Mouse (Mus musculus): ENCODE results near the gene Mef2c.

The Mef2c gene

DNA sequence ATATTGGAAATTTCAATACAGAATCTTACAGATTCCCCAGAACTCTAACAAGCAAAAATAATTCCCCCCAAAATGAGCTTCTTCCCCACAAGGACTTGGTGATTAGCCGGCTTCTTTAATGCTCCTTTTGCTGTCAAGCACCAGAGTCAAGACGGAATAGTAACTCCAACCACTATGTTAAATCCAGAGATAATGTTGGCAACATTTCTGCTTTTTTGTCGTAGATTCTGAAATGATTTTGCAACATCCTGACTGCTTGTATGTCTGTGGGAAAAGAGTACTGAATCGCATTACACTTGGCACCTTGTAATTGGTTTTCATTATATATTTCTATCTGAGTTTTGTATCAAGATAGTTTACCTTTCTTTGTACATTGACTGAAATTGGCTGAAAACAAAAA lies 120.8 kb downstream of the Mef2c start:
- no peak for DNase-seq

DNA sequence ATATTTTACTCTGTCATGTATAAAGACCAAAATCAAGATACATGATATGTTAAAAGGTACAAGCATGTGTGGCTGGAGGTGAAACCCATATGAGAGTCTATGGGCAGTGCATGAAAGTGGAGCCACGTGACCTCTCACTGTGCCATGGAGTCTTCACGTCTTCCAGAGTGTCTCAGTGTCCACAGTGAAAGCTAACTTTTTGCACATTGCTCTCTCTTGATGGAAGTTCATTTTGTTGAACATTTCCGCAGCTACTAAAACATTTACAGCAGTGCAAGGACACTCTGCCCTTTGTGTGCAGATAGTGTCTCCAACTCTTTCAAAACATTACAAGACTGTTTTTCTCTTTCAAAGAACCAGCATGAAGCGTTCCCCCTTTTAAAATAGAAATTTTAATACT lies 123.6 kb downstream of the Mef2c start:
- DNase-seq = no peak

DNA sequence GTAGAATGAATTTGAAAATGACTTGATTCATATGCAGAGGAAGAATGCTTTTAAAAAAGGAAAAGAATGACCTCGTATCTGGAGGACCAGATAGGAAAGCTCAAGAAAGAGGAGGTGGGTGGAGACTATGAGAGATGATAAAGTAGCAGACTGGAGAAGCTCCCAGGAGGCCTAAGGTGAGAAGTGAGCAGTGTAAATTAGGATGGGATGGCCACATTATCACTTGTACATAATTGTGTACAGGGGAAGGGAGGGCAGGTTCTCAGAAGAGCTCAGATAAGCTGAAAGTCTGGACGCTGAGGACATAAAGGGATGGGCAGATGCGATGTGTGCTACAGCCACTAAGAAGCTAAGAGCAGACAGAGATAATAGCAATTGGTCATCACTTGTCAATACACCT lies 124.3 kb downstream of the Mef2c start:
- no peak for DNase-seq

DNA sequence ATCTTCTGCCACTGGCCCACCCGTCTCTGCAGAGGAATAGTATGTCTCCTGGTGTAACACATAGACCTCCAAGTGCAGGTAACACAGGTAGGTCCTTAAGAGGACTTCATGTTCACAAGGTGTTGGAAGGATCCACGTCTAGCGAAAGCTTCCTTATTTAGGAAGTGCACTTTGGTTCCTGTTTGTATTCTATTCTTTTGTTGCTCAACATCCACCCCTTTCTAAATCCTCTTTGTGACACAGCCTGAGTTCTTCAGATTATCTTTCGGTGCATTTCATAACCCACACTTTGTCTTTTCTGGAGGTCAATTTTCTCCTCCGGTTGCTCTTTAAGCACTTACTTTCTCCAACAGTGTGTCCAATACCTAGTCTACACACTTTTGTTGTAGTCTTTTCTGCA lies 129.3 kb downstream of the Mef2c start:
- no peak for DNase-seq

DNA sequence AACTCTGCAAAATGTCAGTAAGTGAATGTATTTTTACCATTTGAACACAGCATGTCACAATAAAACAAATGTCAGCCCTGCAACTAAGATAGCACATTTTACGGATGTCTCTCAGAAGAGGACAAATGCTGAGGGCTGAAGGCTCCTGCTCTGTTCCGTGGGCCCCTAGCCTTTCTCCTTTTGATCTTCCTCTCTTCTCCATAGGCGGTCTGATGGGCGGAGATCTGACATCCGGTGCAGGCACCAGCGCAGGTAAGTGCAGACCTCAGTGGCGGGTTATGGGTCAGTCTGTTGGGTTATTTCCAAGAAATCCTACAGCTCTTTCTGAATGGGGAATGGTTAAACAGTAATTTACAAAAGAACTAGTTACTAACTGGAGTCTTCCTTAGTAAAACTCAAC lies 131.4 kb downstream of the Mef2c start:
- no peak for DNase-seq

DNA sequence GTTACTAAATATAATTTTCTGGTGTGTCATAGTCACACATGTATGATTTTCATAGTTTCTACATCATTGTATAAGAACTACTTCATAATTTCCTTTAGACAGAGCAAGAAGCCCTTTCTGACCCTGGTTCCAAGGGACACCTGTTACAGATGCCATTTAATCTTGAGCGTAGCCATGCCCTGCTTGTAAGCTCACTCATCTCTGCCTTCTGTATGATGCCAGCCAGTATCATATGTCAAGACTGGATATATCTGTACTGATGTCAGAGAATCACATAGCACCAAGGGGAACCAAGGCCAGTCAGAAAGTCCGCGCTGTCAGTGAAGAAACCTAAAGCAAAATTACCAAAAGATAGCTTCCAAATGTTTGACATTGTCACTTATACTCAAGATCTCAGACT lies 133.8 kb downstream of the Mef2c start:
- DNase-seq = no peak

DNA sequence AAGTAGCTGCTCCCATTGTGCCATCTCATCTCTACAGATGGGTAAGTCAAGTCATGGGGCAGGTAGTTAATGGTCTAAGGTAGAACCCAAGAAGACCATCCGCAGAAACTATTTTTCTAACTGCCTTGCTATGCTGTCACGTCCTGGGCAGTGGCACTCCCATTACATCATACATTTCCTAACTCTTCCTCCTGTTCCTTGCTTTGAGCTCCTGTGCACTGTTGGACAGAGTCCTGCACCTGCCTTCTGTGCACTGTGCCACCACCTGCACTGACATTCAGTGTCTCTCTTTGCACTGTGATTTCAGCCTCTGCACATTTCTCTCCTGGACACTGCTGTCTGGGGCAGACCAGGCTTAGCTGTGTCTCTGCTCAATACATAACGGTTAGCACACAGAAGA lies 134.9 kb downstream of the Mef2c start:
- DNase-seq = no peak

DNA sequence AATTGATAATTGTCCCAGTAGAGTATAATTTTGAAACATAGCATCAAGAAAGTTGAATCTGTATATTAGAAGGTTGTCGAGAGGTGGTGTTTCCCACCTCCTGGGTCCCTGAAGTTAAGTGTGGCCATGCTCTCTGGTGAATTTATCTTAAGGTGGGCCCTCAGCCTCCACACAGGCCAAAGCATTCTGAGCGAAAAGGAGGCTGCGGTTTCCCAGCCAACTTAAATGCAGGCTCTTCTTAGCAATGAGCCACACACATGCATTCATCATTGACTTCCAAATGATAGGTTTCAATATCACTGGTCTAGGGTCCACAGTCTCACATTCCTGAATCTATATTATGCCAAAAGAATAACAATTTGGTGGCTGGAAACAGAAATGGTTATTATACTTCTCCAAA lies 145.2 kb downstream of the Mef2c start:
- no peak for DNase-seq

DNA sequence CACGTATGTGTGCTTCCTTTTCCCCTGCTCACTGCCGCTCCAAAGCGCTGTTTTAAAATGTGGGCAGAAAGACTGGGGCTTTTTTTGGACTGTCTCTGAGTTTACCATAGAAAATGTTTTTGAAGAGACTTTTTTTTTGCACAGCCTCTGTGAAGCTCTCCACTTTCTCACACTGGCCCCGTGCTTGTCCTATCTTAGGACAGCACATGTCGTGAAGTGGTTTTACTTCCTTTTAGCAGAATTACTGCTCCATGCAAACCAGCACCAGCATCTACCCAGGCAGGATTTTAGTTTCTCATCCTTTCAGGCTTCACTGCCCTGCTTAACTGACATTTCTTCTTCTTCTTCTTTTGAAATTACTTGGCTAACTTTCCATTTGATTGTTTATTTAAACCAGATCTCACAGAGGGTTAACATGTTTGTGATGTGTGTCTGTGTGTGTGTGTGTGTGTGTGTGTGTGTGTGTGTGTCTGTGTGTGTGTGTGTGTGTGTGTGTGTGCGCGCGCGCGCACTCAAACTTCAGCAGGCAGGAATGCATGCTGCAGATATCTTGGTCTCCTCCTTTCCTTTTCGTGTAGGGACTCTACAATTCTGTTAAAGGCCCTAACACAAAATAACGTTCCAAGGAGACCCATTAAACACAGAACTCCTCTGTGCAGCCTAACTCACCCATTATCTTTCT lies 146.1 kb downstream of the Mef2c start:
- peak; percentile 58 for DNase-seq

DNA sequence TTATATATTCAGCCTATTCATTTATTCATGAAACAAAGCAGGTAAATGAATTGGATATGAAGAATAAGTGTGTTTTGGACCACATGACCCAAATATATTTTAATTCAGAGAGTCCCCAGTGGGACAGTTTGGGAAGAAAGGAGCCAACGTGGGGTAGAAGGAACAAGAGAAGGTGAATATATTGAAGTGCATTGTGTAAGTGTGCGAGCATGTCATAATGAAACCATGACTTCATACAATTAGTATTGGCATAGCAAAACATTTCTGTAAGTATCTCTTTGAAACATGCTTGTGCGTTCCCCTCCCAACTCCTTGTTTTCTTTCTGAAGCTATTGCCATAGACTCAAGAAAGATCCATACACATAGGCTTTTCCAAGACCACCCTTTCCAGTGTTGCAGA lies 147.0 kb downstream of the Mef2c start:
- DNase-seq = no peak

DNA sequence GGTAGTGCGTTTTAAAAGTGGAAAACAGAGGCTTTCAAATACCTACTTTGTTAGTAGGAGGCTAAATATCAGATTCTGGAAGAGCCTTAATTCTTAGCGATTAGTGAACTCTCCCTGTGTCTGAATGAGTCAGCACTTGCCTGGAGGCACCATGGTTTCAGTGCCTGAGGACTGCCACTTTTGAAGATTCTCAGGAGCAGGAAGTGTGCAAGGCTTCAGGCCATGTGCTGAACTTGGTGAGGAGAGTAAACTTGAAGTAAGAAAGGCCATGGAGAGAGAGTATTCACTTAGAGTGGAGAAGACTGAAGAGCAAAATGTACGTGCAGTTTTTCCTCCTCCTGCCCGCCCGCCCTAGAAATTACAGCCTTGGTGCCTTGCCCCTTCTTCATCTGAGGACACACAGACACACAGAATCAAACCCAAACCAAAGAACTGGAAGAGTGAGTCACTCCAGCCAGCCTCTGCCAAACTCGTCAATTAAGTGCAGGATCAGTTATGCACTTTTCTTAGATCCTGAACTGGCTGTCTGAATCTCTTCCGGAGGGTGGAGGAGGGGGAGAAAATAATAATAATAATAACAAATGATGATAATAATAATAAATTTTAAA lies 148.2 kb downstream of the Mef2c start:
- no peak for DNase-seq

DNA sequence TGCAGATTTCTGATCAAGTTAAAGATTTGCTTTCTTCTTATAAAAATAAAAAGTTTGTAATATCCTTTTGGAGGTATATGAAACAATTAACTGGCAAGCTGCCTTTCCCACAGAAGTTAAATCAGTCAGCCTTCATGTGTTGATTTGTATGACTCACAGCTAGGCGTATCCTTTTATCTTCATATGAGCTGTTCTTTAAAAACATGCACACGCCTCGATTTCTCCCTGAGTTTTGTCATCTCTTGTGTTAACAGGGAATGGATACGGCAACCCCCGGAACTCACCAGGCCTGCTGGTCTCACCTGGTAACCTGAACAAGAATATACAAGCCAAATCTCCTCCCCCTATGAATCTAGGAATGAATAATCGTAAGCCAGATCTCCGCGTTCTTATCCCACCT lies 148.7 kb downstream of the Mef2c start:
- no peak for DNase-seq

DNA sequence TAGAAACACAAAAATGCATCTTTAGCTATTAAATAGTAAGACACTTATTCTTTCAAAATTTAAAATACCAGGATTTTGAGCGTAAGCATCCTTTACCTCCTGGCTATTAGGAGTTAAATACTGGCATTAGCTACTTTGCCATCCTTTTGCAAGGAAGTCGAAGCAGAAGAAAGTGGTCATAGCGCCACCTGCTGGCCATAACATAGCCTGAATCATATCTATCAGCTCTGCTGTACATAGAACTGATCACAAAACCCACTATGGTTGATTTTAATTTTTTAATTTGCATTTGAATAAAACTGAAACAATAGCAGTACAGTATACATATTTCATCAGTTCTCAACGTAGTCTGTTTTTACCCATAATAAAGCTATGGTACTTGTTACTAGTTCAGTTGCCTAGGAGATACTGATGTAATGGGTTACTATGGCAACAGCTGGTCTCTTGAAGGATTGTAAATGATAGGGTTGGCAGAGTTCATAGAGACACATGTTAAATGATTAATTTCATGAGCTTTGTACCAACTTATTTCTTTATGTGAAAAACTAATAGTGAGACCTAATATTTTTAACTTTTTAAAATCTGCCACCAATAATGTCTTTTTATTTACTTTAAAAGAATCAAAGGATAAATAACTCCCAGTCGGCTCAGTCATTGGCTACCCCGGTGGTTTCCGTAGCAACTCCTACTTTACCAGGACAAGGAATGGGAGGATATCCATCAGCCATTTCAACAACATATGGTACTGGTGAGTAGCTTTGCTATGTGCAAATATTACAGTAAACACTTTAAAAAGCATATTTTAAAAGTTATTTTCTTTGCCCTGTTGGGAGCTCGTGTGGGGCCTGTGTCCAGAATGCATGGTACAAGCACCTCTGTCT lies 151.3 kb downstream of the Mef2c start:
- peak; percentile 86 for DNase-seq

DNA sequence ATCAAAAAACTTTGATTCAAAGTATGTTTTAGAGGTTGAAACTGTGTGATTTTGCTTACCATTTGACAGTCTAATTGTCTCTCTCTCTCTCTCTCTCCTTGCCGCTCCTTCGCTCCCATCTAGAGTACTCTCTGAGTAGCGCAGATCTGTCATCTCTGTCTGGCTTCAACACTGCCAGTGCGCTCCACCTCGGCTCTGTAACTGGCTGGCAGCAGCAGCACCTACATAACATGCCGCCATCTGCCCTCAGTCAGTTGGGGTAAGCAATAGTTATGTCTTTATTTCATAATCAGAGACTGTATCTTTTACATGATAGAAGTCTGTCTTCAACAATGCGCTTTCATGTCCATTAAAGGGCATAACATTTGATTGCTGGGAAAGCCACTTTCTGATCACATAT lies 152.3 kb downstream of the Mef2c start:
- peak; percentile 65 for DNase-seq

DNA sequence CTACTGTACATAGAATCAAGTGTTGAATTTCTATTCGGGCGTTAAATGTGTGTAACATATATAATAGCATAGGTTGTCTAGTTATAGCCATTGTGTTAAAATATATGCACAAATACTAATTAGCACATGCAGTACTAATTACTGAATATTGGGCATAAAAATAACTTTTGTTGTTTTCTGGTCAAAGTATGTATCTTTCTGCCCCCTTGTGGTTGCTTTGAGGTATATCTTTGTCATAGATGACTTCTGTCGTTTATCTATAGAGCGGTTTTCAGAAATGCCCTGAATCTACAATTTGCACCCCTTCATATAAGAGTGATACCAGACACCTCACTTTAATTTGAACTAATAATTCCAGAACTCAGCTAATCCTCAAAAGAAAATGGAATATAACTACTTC lies 152.9 kb downstream of the Mef2c start:
- DNase-seq = no peak

DNA sequence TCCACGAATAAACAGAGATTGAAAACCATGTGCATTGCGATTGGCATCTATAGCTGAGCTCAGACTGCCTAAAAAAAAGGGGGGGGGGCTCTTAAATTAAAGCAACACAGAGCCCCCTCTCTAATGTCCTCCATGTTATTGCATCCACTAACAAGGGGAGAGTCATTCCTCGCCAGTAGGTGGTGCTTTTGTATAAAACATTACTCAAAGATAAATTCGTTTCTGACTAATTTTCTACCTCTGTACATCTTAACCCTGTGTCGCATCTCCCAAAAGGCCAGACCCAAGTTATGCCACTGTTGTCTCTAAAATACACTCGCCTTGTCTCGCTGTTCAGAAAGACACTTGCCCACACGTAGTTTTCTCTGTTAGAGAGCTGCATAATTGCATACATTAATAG lies 156.9 kb downstream of the Mef2c start:
- DNase-seq = no peak

DNA sequence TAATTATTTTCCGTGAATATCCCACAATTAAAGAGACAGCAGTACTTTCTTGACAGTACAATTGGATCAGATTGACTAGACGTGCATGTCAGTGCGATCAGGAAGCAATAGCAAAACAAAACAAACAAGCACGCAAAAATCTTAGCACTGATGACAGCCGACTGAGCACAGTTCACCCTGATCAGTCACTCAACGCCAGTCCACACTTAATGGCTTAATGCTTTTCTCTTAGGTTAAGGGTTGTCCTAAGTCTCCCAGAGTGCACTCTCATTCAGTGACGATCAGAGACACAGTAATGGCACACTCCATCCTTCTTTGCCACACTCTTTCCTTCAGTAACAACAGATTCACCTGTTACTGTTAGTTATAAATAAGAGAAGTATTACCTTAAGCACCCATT lies 157.3 kb downstream of the Mef2c start:
- DNase-seq = no peak

DNA sequence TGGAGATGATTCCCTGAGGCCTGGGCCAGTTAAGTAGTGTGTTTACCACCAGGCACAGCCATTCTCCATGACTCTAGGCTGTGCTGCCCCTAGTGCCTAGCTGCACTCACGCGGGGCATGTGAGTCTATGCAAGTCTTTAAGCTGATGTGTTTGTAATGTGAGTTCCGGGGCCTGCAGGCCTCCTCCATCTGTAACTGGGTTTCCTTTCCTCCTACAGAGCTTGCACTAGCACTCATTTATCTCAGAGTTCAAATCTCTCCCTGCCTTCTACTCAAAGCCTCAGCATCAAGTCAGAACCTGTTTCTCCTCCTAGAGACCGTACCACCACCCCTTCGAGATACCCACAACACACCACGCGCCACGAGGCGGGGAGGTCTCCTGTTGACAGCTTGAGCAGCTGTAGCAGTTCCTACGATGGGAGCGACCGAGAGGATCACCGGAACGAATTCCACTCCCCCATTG lies 158.3 kb downstream of the Mef2c start:
- no peak for DNase-seq

DNA sequence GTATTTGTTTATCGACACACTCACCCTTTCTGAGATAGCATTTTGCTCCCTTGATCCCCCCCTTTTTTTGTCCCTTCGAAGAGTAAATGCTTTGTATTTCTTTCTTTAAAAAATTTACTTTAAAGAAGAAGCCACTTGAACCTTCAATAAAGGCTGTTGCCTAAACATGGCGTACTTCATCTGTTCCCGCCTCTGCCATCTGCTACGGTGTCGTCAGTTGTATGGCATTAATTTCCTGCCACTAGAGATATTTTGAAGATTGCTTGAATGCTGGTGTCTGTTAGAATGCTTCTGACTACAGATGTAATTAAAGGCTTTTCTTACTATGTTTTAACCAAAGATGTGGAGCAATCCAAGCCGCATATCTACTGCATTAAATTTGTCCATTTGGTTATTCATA lies 162.3 kb downstream of the Mef2c start:
- no peak for DNase-seq

DNA sequence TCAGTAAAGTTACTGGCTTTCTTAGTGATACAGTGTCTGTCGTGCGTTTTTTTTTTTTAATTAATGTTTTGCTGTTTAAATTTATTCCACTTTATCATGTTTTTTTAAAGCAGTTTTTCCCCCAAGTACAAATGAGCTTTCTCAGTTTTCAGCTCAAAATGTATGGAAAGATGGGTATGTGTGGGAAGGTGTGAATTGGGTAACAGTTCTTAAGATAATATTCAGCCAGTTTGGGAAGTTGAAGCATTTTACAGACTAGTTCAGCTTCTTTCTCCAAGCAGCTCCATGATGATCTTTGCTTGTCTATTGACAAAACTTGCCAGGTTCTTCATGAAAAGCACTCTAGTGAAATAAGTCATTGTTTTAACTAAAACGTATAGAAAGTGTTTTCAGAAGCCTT lies 163.2 kb downstream of the Mef2c start:
- DNase-seq = no peak

DNA sequence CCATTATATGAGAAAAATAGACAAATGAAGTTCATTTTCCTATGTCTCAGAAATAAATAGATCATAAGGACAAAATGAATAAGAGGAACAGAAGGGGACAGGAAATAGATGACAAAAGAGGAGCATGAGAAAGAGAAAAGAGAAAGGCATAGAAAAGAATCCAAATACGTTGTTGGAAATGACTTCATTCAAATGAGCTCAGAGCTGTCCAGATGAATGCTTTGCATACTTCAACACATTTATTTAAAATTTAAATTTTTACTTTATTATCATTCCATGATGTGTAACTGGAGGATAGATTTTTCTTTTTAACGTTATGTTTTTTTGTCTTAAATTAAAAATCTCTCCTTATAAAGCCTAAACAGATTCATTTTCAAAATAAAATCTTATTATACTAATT lies 203.8 kb downstream of the Mef2c start:
- no peak for DNase-seq

DNA sequence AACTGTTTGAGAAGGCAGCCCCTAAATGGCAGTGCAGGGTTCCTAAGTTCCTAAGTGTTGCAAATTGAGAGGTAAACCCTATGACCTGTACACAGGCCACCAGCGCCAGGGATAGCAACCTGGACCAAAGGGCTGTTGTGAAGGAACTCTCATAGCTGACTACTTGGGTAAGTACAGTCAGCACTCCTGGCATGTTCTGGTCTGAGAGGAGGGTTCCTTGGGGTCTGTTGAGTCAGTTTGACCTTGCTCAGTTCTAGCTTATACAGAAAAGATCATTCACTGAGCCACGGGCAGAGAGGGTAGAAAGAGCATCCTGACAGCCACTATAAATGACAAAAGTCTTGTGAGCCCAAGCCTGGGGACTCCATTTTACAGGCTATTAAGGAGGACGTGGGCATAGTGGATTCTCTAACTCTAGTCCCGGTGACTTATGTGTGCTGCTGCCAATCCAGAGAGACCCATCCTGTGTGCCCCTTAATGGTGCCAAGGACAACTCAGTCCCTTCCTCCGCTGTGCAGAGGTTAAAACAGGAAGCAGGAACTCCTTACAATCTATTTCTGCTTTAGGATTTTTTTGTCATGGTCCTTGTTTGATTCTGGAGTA lies 209.0 kb downstream of the Mef2c start:
- no peak for DNase-seq

DNA sequence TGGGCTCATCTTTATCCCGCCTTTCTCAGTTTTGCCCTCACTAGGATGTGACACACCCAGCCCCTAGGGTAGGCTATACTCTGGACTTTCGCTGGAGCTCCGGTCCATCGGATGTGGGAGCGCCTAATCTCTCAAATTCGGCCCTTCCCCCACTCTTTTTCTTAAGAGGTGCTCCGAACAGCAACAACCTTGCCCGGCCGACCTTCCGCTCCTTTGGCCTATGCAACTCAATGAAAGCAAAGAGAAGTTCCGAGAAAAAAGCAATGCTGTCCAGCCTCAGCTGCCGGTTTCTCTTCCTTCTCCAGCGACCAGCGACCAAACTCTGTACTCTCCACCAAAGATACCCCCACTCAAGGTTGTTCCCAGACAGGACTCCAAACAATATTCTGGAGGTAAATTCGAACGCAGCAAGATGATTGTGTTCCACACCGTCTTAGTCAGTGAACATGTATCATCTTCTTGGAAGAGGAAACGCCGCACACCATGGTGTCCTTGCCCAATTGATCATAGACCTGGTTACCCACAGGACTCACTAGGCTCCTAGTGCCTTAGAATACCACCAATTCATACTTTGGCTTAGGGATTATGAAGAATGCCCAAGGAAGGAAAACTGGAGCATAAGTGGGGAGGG lies 209.9 kb downstream of the Mef2c start:
- DNase-seq = no peak
